In genomic region chr10:13500473-13500872, GRCm38 (mm10) we compare ENCODE assay signal across 8 mouse cellular contexts. TPM values are rescaled to one million over a fixed set of nuclear protein-coding genes. Genes with fewer than 3 reads are reported as not detected.
A peak's percentile ranks its signal among the peaks of the same experiment; 100 is the strongest.
DNase-seq lines count a peak whose midpoint lies in the region; ATAC-seq and TF ChIP-seq lines count a peak whose summit lies in the region.

No protein-coding gene starts in this region.

- intact Hi-C loops in heart, postnatal 25 days (cut with DNase I): loop anchor here (5.0 kb wide), 1 partner anchor 63 kb away; no protein-coding TSS in a partner anchor

- H3K4me3 ChIP-seq in heart, embryonic 10.5 days: peak overlapping the region; percentile 66
- peak overlapping the region in 1 of 2 experiments; percentile 96; a peak in 2 of 4 replicates for H3K4me3 ChIP-seq in ES-E14 (ENCODE audit: insufficient read depth in 1 of 2, low read depth in 1 of 2, low read length in 2 of 2, poor library complexity in 1 of 2, severe bottlenecking in 1 of 2)
- H3K4me3 ChIP-seq in heart, embryonic 15.5 days: peak overlapping the region; percentile 68
- H3K4me3 ChIP-seq in liver, embryonic 15.5 days (replicated peaks): peak overlapping the region; percentile 72
- H3K4me3 ChIP-seq in stomach, embryonic 14.5 days (ENCODE audit: low read depth, low read length): peak overlapping the region; percentile 42; the same call in 1 of the 2 replicates

- peak overlapping the region; percentile 87 for H3K27ac ChIP-seq in heart, embryonic 10.5 days
- no peak overlapping the region for H3K27ac ChIP-seq in ES-E14 (ENCODE audit: insufficient read depth, low read depth, low read length, poor library complexity, severe bottlenecking)
- peak overlapping the region; percentile 55 for H3K27ac ChIP-seq in heart, embryonic 15.5 days
- peak overlapping the region; percentile 81 for H3K27ac ChIP-seq in liver, embryonic 15.5 days (replicated peaks)
- H3K27ac ChIP-seq in stomach, embryonic 14.5 days (ENCODE audit: low read length): peak overlapping the region; percentile 27; the same call in 1 of the 2 replicates

- peaks cover 20% of the 10 kb centered on the region for H3K4me1 ChIP-seq in heart, embryonic 10.5 days
- H3K4me1 ChIP-seq in ES-E14 (ENCODE audit: control insufficient read depth in 2 of 2, insufficient read depth in 2 of 2, low read length in 2 of 2, poor library complexity in 1 of 2): peaks cover 2 to 3% of the 10 kb centered on the region in 2 experiments; a peak in 1 of 4 replicates
- peaks cover 27% of the 10 kb centered on the region for H3K4me1 ChIP-seq in heart, embryonic 15.5 days (replicated peaks)
- H3K4me1 ChIP-seq in liver, embryonic 15.5 days (replicated peaks): peaks cover 31% of the 10 kb centered on the region
- 0 out of 2 replicates have a peak, but pooled peaks cover 2% of the 10 kb centered on the region for H3K4me1 ChIP-seq in stomach, embryonic 14.5 days (ENCODE audit: control insufficient read depth, insufficient read depth, low read length)

- in situ Hi-C loops in ES-E14 (cut with MboI; ENCODE audit: low sequenced_read_pairs in 2 of 2, unreplicated experiment in 2 of 2): no loop called here

- DNase-seq in heart, embryonic 10.5 days (ENCODE audit: low spot score): no peak
- no peak for DNase-seq in heart, postnatal 25 days (ENCODE audit: low spot score)
- no peak for DNase-seq in ES-E14 (ENCODE audit: low read depth, low spot score)
- DNase-seq in embryo, embryonic 10.5 days (ENCODE audit: low spot score): no peak
- no peak for DNase-seq in Muller cell, postnatal 12 days (ENCODE audit: inconsistent ontology term)

- 49% methylated on average over 9 of the region's 9 CpGs for WGBS in heart, embryonic 10.5 days
- WGBS in heart, embryonic 15.5 days: 50% methylated on average over 9 of the region's 9 CpGs
- WGBS in liver, embryonic 15.5 days (ENCODE audit: insufficient replicate concordance): 27% methylated on average over 9 of the region's 9 CpGs
- 52% methylated on average over 9 of the region's 9 CpGs for WGBS in stomach, embryonic 14.5 days

- peaks cover 21% of the 10 kb centered on the region for H3K36me3 ChIP-seq in heart, embryonic 10.5 days
- no peaks in the 10 kb centered on the region for H3K36me3 ChIP-seq in ES-E14 (ENCODE audit: control insufficient read depth, insufficient read depth, low read length, poor library complexity, severe bottlenecking)
- no peaks in the 10 kb centered on the region for H3K36me3 ChIP-seq in heart, embryonic 15.5 days
- H3K36me3 ChIP-seq in liver, embryonic 15.5 days (replicated peaks): peaks cover 20% of the 10 kb centered on the region
- no peaks in the 10 kb centered on the region for H3K36me3 ChIP-seq in stomach, embryonic 14.5 days (ENCODE audit: control insufficient read depth, insufficient read depth, low read length)

- H3K4me2 ChIP-seq in heart, embryonic 15.5 days: peak overlapping the region; percentile 91
- H3K4me2 ChIP-seq in liver, embryonic 15.5 days: peak overlapping the region; percentile 84
- peak overlapping the region; percentile 64 for H3K4me2 ChIP-seq in stomach, embryonic 14.5 days (replicated peaks; ENCODE audit: low read depth, low read length)

- H3K9ac ChIP-seq in ES-E14 (ENCODE audit: insufficient read depth, low read depth, low read length, poor library complexity, severe bottlenecking): 0 out of 2 replicates have a peak overlapping the region, but pooled peaks have one; percentile 10
- H3K9ac ChIP-seq in heart, embryonic 15.5 days: peak overlapping the region; percentile 64
- peak overlapping the region; percentile 73 for H3K9ac ChIP-seq in liver, embryonic 15.5 days
- H3K9ac ChIP-seq in stomach, embryonic 14.5 days (replicated peaks; ENCODE audit: low read depth, low read length): no peak overlapping the region

- ATAC-seq in heart, embryonic 15.5 days (replicated peaks; ENCODE audit: insufficient number of reproducible peaks, insufficient read depth, low FRiP score, low read depth): no peak
- no peak for ATAC-seq in liver, embryonic 15.5 days (ENCODE audit: insufficient read depth)
- no peak for ATAC-seq in stomach, embryonic 14.5 days (ENCODE audit: insufficient number of reproducible peaks, insufficient read depth, low FRiP score, low read depth)

- H3K9me3 ChIP-seq in heart, embryonic 10.5 days: no peaks in the 10 kb centered on the region
- H3K9me3 ChIP-seq in ES-E14 (ENCODE audit: control insufficient read depth, insufficient read depth, low read depth, low read length): no peaks in the 10 kb centered on the region
- no peaks in the 10 kb centered on the region for H3K9me3 ChIP-seq in heart, embryonic 15.5 days (replicated peaks)
- H3K9me3 ChIP-seq in liver, embryonic 15.5 days (replicated peaks): no peaks in the 10 kb centered on the region
- no peaks in the 10 kb centered on the region for H3K9me3 ChIP-seq in stomach, embryonic 14.5 days (ENCODE audit: control insufficient read depth, low read depth, low read length)

- peaks cover 5% of the 10 kb centered on the region; the same call in 1 of the 2 replicates for H3K27me3 ChIP-seq in heart, embryonic 10.5 days (ENCODE audit: insufficient read depth, poor library complexity, severe bottlenecking)
- no peaks in the 10 kb centered on the region for H3K27me3 ChIP-seq in heart, embryonic 15.5 days
- no peaks in the 10 kb centered on the region for H3K27me3 ChIP-seq in liver, embryonic 15.5 days
- H3K27me3 ChIP-seq in stomach, embryonic 14.5 days (ENCODE audit: control insufficient read depth, insufficient read depth, low read length): no peaks in the 10 kb centered on the region

TF ChIP-seq in ES-E14, 5 proteins besides CTCF, POLR2A, EP300 and RAD21:
- TF ChIP-seq MAFK (IDR thresholded peaks at IDR 0.05; ENCODE audit: insufficient read depth, low read depth, low read length) (no peak), CHD2 (IDR thresholded peaks at IDR 0.05; ENCODE audit: low read depth, low read length) (no peak), ZC3H11A (IDR thresholded peaks at IDR 0.05; ENCODE audit: borderline replicate concordance, low read depth, low read length) (no peak), HCFC1 (IDR thresholded peaks at IDR 0.05; ENCODE audit: borderline replicate concordance, insufficient read depth, low read length) (no peak)

RNA-seq across cellular contexts. Expression of gene Fuca2, which starts 1.1 kb away (rescaled TPM):
- polyA plus RNA-seq in heart, embryonic 10.5 days (2016; fragmentation: Nextera tagmentation; extraction: Ambion mirVana): 41.2 and 51.9 TPM in 2 replicates
- total RNA-seq in heart, postnatal 25 days (2021): 100 to 1,000 TPM; 296 to 317 TPM
- total RNA-seq in ES-E14 (2012; rRNA removed): 11.6 and 13.2 TPM in 2 replicates
- polyA plus RNA-seq in heart, embryonic 15.5 days (2015; fragmentation: Nextera tagmentation; extraction: Ambion mirVana): 78.9 and 82.5 TPM in 2 replicates
- 51.7 and 57.3 TPM in 2 replicates for polyA plus RNA-seq in liver, embryonic 15.5 days (2015; fragmentation: Nextera tagmentation; extraction: Ambion mirVana)
- polyA plus RNA-seq in stomach, embryonic 14.5 days (2014; fragmentation: Nextera tagmentation; extraction: Ambion mirVana): 59.0 and 63.8 TPM in 2 replicates

RNA-seq across cellular contexts. Expression of gene Phactr2, which starts 26.3 kb away (rescaled TPM):
- 53.3 and 54.6 TPM in 2 replicates for polyA plus RNA-seq in heart, embryonic 10.5 days (2016; fragmentation: Nextera tagmentation; extraction: Ambion mirVana)
- total RNA-seq in heart, postnatal 25 days (2021): 10 to 100 TPM; 45.0 to 51.5 TPM
- total RNA-seq in ES-E14 (2012; rRNA removed): 2.1 and 2.2 TPM in 2 replicates
- polyA plus RNA-seq in heart, embryonic 15.5 days (2015; fragmentation: Nextera tagmentation; extraction: Ambion mirVana): 51.1 and 56.1 TPM in 2 replicates
- polyA plus RNA-seq in liver, embryonic 15.5 days (2015; fragmentation: Nextera tagmentation; extraction: Ambion mirVana): 4.6 and 4.7 TPM in 2 replicates
- 48.8 and 50.0 TPM in 2 replicates for polyA plus RNA-seq in stomach, embryonic 14.5 days (2014; fragmentation: Nextera tagmentation; extraction: Ambion mirVana)

RNA-seq across cellular contexts. Expression of gene Adat2, which starts 52.2 kb away (rescaled TPM):
- polyA plus RNA-seq in heart, embryonic 10.5 days (2016; fragmentation: Nextera tagmentation; extraction: Ambion mirVana): 3.8 and 4.7 TPM in 2 replicates
- total RNA-seq in heart, postnatal 25 days (2021): 1 to 10 TPM; 2.8 to 2.9 TPM
- 14.4 and 15.1 TPM in 2 replicates for total RNA-seq in ES-E14 (2012; rRNA removed)
- polyA plus RNA-seq in heart, embryonic 15.5 days (2015; fragmentation: Nextera tagmentation; extraction: Ambion mirVana): 2.2 and 2.4 TPM in 2 replicates
- 1.9 and 2.0 TPM in 2 replicates for polyA plus RNA-seq in liver, embryonic 15.5 days (2015; fragmentation: Nextera tagmentation; extraction: Ambion mirVana)
- 5.5 and 6.3 TPM in 2 replicates for polyA plus RNA-seq in stomach, embryonic 14.5 days (2014; fragmentation: Nextera tagmentation; extraction: Ambion mirVana)

RNA-seq across cellular contexts. Expression of gene Pex3, which starts 52.5 kb away (rescaled TPM):
- polyA plus RNA-seq in heart, embryonic 10.5 days (2016; fragmentation: Nextera tagmentation; extraction: Ambion mirVana): 17.5 and 18.7 TPM in 2 replicates
- 10 to 100 TPM; 15.5 to 16.9 TPM for total RNA-seq in heart, postnatal 25 days (2021)
- total RNA-seq in ES-E14 (2012; rRNA removed): 14.8 and 17.5 TPM in 2 replicates
- 17.4 and 19.4 TPM in 2 replicates for polyA plus RNA-seq in heart, embryonic 15.5 days (2015; fragmentation: Nextera tagmentation; extraction: Ambion mirVana)
- 8.4 and 8.9 TPM in 2 replicates for polyA plus RNA-seq in liver, embryonic 15.5 days (2015; fragmentation: Nextera tagmentation; extraction: Ambion mirVana)
- polyA plus RNA-seq in stomach, embryonic 14.5 days (2014; fragmentation: Nextera tagmentation; extraction: Ambion mirVana): 29.1 and 31.7 TPM in 2 replicates
